Mouse (Mus musculus): ENCODE results near the gene Crk. TPM values are rescaled to one million over a fixed set of nuclear protein-coding genes. Genes with fewer than 3 reads are reported as not detected.

The Crk gene
- polyA plus RNA-seq, 1 experiment = not detected

DNA sequence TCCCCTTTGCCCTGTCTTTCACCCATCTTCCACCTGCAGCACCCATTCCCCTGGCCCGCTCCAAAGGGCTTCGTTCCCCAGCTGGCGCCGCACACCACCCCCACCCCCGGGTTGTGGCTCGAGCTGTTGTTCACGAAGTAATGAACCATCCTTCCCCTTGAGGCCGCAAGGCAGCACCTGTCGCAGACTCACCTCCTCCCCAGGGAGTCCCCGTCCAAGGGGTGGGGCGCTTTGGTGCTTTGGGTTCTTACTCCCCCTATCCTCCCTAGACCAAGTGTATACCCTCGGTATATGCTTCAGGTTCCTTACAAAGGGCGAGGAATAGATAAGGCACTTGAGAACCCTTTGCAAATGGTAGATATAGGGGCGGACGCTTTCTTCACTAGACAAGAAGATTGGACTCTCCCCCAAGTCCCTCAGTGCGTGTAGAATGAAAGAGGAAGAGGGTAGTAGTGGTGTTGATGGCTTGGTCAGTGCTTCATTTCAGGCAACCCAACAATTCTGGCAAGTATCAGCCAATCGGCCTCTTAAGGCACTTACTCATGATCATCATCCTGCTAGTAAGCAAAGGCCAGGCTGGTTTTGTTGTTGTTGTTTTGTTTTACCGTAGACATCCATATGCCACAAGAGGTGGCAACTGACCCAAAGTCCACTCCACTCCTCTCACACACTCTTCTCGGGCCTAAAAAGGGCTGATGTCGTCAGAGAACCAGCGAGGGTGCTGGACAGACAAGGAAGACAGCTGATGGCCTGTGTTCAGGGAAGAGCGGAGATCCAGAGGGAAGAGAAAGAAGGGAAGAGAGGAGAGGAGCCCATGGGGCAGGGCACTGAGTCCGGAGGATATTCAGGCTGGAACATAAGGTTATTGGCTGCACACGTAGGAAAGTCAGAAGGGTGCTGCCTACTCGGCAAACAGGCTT is 24.3 kb upstream of the Crk start:
- H3K27ac ChIP-seq (ENCODE audit: insufficient read depth, low read depth, low read length) = no peak overlapping the region
- H3K4me3 ChIP-seq (ENCODE audit: insufficient read depth, low read depth, low read length) = peak overlapping the region; percentile 45; the same call in 1 of the 2 replicates
- TF ChIP-seq CTCF (IDR thresholded peaks at IDR 0.05; ENCODE audit: insufficient read depth, low read depth, low read length) = no peak
- no peak for TF ChIP-seq POLR2A (IDR thresholded peaks at IDR 0.05; ENCODE audit: insufficient read depth, low read depth, low read length)
- peaks cover 50% of the 10 kb centered on the region for H3K4me1 ChIP-seq (ENCODE audit: control insufficient read depth, insufficient read depth, low read length)
- WGBS = 56% methylated on average over 25 of the region's 25 CpGs

DNA sequence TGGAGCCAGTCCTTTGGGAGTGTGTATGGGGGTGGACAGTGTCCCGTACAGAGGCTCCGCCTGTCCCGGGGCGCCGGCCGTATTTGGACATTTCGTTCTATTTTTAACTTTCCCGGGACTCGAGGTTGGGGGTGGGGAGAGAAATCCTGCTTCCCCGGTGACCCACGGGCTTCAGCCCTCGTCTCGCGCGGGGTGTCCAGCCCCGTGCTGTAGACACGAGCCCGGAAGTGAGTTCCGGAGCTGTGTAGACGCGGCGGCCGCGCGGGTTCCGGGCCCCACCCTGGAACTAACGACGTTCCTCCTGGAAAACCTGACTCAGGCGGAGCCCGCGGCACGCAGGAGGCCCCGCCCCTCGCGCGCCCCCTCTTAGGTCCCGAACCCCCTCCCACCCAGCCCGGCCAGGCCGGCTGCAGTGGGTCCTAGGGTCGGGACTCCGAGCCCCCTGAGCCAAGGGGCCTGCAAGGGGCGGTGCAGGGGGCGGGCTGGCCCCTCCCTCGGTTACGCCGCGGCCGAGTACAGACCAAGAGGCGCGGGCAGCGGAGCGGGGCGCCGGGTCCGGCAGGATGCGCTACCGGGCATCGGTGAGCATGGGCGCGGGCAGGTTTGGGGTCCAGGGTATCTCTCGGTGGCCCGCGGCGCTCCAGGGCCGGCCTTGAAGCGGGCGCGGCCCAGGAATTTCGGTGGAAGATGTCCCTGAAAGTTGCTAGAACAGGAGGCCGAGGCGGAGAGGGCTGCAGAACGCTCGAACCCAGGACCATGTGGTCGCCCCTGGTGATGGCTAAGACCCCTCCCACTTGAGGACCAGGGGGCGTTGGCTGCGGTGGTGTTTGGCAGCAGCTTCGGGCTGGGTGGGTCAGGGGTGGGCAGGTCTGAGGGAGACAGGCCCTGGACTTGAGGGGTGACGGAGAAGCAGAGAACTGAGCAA is 23.2 kb upstream of the Crk start:
- TF ChIP-seq POLR2A (IDR thresholded peaks at IDR 0.05; ENCODE audit: insufficient read depth, low read depth, low read length) = no peak
- no peak for TF ChIP-seq CTCF (IDR thresholded peaks at IDR 0.05; ENCODE audit: insufficient read depth, low read depth, low read length)
- 2% methylated on average over 78 of the region's 78 CpGs for WGBS
- peaks cover 50% of the 10 kb centered on the region for H3K4me1 ChIP-seq (ENCODE audit: control insufficient read depth, insufficient read depth, low read length)
- peak overlapping the region; percentile 73 for H3K4me3 ChIP-seq (ENCODE audit: insufficient read depth, low read depth, low read length)
- H3K27ac ChIP-seq (ENCODE audit: insufficient read depth, low read depth, low read length) = no peak overlapping the region

DNA sequence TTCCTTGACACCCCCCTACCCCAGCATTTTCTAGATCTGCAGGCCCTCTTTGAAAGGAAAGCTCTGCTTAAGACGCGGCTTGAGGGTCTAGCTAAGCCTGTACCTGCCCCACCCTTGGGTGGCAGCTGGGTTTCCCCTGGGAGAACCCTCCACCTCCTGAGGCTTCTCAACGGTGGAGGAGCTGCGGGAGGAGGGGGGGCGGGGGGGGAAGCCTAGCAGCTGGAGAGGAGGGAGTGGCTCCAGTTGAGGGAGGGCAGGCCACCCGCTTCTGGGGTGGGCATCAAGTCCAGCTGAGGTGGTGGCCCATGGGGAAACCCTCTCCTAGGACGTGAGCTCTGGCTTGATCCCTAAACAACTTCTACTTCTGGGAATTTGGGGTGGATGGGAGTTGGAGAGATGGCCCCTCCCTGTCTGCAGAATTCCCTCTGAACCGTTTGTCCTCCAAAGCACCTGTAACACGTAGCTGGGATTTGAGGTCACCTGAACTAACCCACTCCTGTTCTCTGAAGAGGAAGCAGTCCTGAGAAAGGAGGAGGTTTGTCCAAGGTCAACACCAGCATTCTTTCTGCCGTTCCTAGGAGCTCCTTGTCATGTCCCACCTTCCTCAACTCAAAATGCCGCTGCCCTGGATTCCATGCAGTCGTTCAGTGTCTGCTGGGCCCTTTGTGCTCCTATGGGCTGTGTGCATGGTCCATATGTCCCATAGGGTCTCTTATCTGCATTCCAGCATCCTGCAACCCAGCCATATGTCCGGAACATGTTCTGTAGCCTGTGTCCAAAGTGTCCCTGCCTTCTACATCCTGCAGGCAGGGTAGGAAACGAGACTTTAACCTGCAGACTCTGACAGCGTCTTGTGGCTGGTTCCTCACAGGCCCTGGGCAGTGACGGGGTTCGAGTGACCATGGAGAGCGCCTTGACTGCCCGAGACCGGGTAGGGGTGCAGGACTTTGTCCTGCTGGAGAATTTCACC is 22.2 kb upstream of the Crk start:
- TF ChIP-seq POLR2A (IDR thresholded peaks at IDR 0.05; ENCODE audit: insufficient read depth, low read depth, low read length) = no peak
- TF ChIP-seq CTCF (IDR thresholded peaks at IDR 0.05; ENCODE audit: insufficient read depth, low read depth, low read length) = no peak
- WGBS = 73% methylated on average over 19 of the region's 20 CpGs

DNA sequence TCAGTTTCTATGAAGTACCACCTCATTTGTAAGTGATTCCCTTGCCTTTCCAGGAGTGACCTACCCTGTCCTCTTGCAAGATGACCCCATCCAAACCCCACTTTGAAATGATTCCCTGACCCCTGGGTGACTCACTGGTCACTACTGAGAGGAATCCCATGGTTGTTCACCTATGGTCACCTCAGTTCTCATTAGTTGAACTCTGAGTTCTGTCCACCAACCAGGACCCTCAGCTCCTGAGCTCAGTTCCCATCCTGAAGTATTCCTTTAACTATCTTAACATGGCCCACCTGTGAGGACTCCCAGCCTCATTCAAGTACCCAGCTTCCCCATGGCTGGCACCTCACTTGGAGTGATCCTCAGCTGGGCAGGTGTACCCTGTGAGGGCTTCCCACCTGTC is 21.2 kb upstream of the Crk start:
- Histone ChIP-seq H3K4me3 (ENCODE audit: insufficient read depth, low read depth, low read length) (no peak overlapping the region), H3K4me1 (ENCODE audit: control insufficient read depth, insufficient read depth, low read length) (peaks cover 33% of the 10 kb centered on the region), H3K27ac (ENCODE audit: insufficient read depth, low read depth, low read length) (no peak overlapping the region)
- no peak for TF ChIP-seq CTCF (IDR thresholded peaks at IDR 0.05; ENCODE audit: insufficient read depth, low read depth, low read length)
- no peak for TF ChIP-seq POLR2A (IDR thresholded peaks at IDR 0.05; ENCODE audit: insufficient read depth, low read depth, low read length)

More for the DNA sequence above, 22.2 kb upstream of the Crk start:
- H3K4me1 ChIP-seq (ENCODE audit: control insufficient read depth, insufficient read depth, low read length) = peaks cover 41% of the 10 kb centered on the region
- peak overlapping the region; percentile 73 for H3K4me3 ChIP-seq (ENCODE audit: insufficient read depth, low read depth, low read length)
- no peak overlapping the region for H3K27ac ChIP-seq (ENCODE audit: insufficient read depth, low read depth, low read length)

DNA sequence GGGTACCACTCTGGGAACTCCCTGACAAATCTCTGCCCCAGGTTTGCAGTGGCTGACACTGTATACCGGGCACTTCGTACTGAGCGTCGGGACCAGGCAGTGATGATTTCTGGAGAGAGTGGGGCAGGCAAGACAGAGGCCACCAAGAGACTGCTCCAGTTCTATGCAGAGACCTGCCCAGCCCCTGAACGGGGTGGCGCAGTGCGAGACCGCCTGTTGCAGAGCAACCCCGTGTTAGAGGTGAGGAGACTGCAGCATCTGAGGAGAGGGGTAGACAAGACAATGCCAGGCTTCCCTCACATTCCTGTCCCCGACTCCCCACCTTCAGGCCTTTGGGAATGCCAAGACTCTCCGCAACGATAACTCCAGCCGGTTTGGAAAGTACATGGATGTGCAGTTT is 20.7 kb upstream of the Crk start:
- 96% methylated on average over 13 of the region's 13 CpGs for WGBS
- Histone ChIP-seq H3K4me1 (ENCODE audit: control insufficient read depth, insufficient read depth, low read length) (peaks cover 30% of the 10 kb centered on the region), H3K4me3 (ENCODE audit: insufficient read depth, low read depth, low read length) (no peak overlapping the region), H3K27ac (ENCODE audit: insufficient read depth, low read depth, low read length) (no peak overlapping the region)
- no peak for TF ChIP-seq CTCF (IDR thresholded peaks at IDR 0.05; ENCODE audit: insufficient read depth, low read depth, low read length)
- no peak for TF ChIP-seq POLR2A (IDR thresholded peaks at IDR 0.05; ENCODE audit: insufficient read depth, low read depth, low read length)

DNA sequence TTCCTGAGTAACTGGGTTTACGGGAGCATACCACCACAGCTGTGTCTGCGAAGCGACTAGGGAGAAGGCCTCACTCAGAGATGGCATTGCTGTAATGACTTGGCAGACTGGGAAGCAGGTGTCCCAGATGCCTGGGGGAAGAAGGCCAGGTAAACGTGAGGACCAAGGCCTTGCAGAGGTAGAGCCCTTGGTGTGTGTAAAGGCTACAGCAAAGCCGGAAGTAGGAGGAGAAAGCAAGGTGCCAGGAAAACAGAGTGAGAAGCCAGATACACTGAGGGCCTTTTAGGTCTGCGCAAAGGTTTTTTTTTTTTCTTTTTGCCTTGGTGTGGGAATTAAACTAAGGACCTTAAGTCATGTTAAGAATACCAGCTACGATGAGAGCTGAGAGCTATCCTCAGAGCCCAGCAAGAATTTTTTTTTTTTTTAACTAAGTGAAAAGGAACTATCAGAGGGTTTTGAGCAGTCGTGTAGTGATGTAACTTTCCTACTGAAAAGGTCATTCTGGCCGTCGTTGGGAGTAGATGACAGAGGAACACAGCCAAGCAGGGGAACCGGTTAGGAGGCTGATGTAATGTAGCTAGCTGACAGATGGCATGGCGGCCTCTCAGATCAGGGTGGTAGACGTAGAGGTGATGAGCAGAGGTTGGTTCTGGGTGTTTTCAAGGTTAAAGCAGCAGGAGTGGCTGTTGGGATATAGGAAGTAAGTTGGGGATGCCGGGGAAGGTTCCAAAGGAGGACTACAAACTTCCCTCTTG is 19.9 kb upstream of the Crk start:
- Histone ChIP-seq H3K4me1 (ENCODE audit: control insufficient read depth, insufficient read depth, low read length) (peaks cover 23% of the 10 kb centered on the region), H3K4me3 (ENCODE audit: insufficient read depth, low read depth, low read length) (no peak overlapping the region), H3K27ac (ENCODE audit: insufficient read depth, low read depth, low read length) (no peak overlapping the region)
- 83% methylated on average over 14 of the region's 14 CpGs for WGBS
- TF ChIP-seq POLR2A (IDR thresholded peaks at IDR 0.05; ENCODE audit: insufficient read depth, low read depth, low read length) (no peak), CTCF (IDR thresholded peaks at IDR 0.05; ENCODE audit: insufficient read depth, low read depth, low read length) (no peak)

DNA sequence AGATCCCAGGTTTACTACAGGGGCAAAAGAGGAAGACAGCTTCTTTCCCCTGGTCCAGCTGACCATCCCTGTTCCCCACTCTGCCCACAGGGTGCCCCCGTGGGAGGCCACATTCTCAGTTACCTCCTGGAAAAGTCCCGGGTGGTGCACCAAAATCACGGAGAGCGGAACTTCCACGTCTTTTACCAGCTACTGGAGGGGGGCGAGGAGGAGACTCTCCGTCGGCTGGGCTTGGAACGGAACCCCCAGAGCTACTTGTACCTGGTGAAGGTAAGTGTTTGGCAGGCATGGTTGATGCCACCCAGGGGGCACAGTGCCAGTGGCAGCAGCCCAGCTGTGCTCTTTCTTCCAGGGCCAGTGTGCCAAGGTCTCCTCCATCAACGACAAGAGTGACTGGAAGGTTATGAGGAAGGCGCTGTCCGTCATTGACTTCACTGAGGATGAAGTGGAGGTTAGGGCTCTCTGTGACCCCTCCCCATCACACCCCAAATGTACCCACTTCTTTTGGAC is 18.9 kb upstream of the Crk start:
- H3K4me1 ChIP-seq (ENCODE audit: control insufficient read depth, insufficient read depth, low read length) = peaks cover 17% of the 10 kb centered on the region
- no peak overlapping the region for H3K4me3 ChIP-seq (ENCODE audit: insufficient read depth, low read depth, low read length)
- WGBS = 93% methylated on average over 12 of the region's 12 CpGs
- no peak for TF ChIP-seq CTCF (IDR thresholded peaks at IDR 0.05; ENCODE audit: insufficient read depth, low read depth, low read length)
- TF ChIP-seq POLR2A (IDR thresholded peaks at IDR 0.05; ENCODE audit: insufficient read depth, low read depth, low read length) = no peak
- no peak overlapping the region for H3K27ac ChIP-seq (ENCODE audit: insufficient read depth, low read depth, low read length)

Measured in olfactory bulb, adult 2 months (tissue).